Mouse (Mus musculus): ENCODE measurements around the gene Glt1d1. TPM values are rescaled to one million over a fixed set of nuclear protein-coding genes. Genes with fewer than 3 reads are reported as not detected.
"Not testable (repeated sequence)": the region's sequence is repeated elsewhere in the genome, so short reads cannot be mapped to it uniquely, and the experiment has no call there.

Gene Glt1d1
- polyA plus RNA-seq, 1 experiment from 2014 or later, result 0.91 TPM

GRCm38 (mm10) chr5:127700156-127700555, 68.1 kb downstream of the Glt1d1 start:
- no peak overlapping the region for H3K27ac ChIP-seq
- no peaks in the 10 kb centered on the region for H3K27me3 ChIP-seq
- 76% methylated on average over 6 of the region's 6 CpGs for WGBS
- no peaks in the 10 kb centered on the region for H3K9me3 ChIP-seq
- no peak overlapping the region for H3K9ac ChIP-seq
- H3K4me1 ChIP-seq, result no peaks in the 10 kb centered on the region
- ATAC-seq (ENCODE audit: insufficient number of reproducible peaks, insufficient read depth, low FRiP score, low TSS enrichment, low read depth), result no peak
- H3K36me3 ChIP-seq, result no peaks in the 10 kb centered on the region
- H3K4me2 ChIP-seq, result no peak overlapping the region
- no peak overlapping the region for H3K4me3 ChIP-seq

- H3K4me2 ChIP-seq, result no peak overlapping the region
- no peak overlapping the region for H3K4me3 ChIP-seq
- H3K27ac ChIP-seq, result no peak overlapping the region
- H3K4me1 ChIP-seq, result no peaks in the 10 kb centered on the region
- no peaks in the 10 kb centered on the region for H3K27me3 ChIP-seq
- no peaks in the 10 kb centered on the region for H3K36me3 ChIP-seq
- H3K9me3 ChIP-seq, result no peaks in the 10 kb centered on the region
- H3K9ac ChIP-seq, result no peak overlapping the region
- 47% methylated on average over 9 of the region's 9 CpGs for WGBS
- no peak for ATAC-seq (ENCODE audit: insufficient number of reproducible peaks, insufficient read depth, low FRiP score, low TSS enrichment, low read depth)
These were observed 71.6 kb downstream of the Glt1d1 start for GRCm38 (mm10) chr5:127703609-127704180.

DNA sequence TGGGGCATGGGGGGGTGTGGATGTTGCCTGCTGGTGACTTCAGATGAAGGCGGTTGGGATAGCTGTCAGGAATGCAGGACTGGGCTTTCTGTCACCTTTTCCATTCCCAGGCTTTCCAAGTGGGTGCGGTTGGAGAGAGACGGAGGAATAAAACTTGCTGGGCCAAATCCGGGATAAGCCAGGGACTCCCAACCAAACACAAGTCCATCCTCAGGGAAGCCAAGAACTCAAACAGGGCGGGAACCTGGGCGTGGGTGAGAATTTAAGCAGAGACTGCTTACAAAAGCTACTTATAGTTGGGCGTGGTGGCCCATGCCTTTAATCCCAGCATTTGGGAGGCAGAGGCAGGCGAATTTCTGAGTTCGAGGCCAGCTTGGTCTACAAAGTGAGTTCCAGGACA, 73.2 kb downstream of the Glt1d1 start:
- Histone ChIP-seq H3K4me3 (no peak overlapping the region), H3K9me3 (no peaks in the 10 kb centered on the region), H3K27me3 (no peaks in the 10 kb centered on the region), H3K4me1 (no peaks in the 10 kb centered on the region), H3K27ac (no peak overlapping the region), H3K9ac (no peak overlapping the region), H3K4me2 (no peak overlapping the region), H3K36me3 (no peaks in the 10 kb centered on the region)
- WGBS, result 92% methylated on average over 9 of the region's 9 CpGs
- ATAC-seq (ENCODE audit: insufficient number of reproducible peaks, insufficient read depth, low FRiP score, low TSS enrichment, low read depth), result no peak

DNA sequence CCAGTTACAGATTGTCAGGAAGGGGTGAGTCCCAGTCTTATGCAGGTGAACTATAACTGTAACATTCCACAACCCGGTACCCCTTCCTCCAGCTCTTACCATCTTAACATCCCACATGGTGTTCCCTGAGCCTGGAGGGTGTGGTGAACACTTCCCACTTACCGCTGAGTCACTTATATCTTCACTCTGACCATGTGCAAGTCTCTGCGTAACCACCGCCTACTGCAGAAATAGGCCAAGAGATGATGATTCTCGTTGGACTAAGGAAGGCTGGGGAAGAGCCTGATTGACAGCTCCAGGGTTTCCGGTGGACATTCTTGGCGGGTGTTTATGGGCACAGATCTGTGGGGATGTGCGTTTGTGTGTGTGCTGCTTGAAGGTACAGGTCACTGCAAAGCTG, 73.9 kb downstream of the Glt1d1 start:
- Histone ChIP-seq H3K4me1 (no peaks in the 10 kb centered on the region), H3K36me3 (no peaks in the 10 kb centered on the region), H3K9ac (no peak overlapping the region), H3K4me2 (no peak overlapping the region), H3K27me3 (no peaks in the 10 kb centered on the region), H3K4me3 (no peak overlapping the region), H3K9me3 (no peaks in the 10 kb centered on the region), H3K27ac (no peak overlapping the region)
- ATAC-seq (ENCODE audit: insufficient number of reproducible peaks, insufficient read depth, low FRiP score, low TSS enrichment, low read depth), result no peak
- 87% methylated on average over 8 of the region's 8 CpGs for WGBS

- H3K4me2 ChIP-seq, result no peak overlapping the region
- H3K9ac ChIP-seq, result no peak overlapping the region
- no peaks in the 10 kb centered on the region for H3K9me3 ChIP-seq
- WGBS, result 68% methylated on average over 9 of the region's 9 CpGs
- no peaks in the 10 kb centered on the region for H3K4me1 ChIP-seq
- ATAC-seq (ENCODE audit: insufficient number of reproducible peaks, insufficient read depth, low FRiP score, low TSS enrichment, low read depth), result no peak
- H3K27ac ChIP-seq, result no peak overlapping the region
- H3K36me3 ChIP-seq, result no peaks in the 10 kb centered on the region
- no peak overlapping the region for H3K4me3 ChIP-seq
- H3K27me3 ChIP-seq, result no peaks in the 10 kb centered on the region
These were observed 76.1 kb downstream of the Glt1d1 start for GRCm38 (mm10) chr5:127708143-127708542.

GRCm38 (mm10) chr5:127714783-127715704, 83.0 kb downstream of the Glt1d1 start:
- H3K4me1 ChIP-seq, result peaks cover 11% of the 10 kb centered on the region
- no peak overlapping the region for H3K4me3 ChIP-seq
- no peak overlapping the region for H3K4me2 ChIP-seq
- no peaks in the 10 kb centered on the region for H3K27me3 ChIP-seq
- no peak overlapping the region for H3K27ac ChIP-seq
- 72% methylated on average over 7 of the region's 7 CpGs for WGBS
- H3K9me3 ChIP-seq, result no peaks in the 10 kb centered on the region
- H3K9ac ChIP-seq, result no peak overlapping the region
- no peak for ATAC-seq (ENCODE audit: insufficient number of reproducible peaks, insufficient read depth, low FRiP score, low TSS enrichment, low read depth)
- H3K36me3 ChIP-seq, result no peaks in the 10 kb centered on the region

GRCm38 (mm10) chr5:127720591-127721379, 88.7 kb downstream of the Glt1d1 start:
- ATAC-seq (ENCODE audit: insufficient number of reproducible peaks, insufficient read depth, low FRiP score, low TSS enrichment, low read depth), result 0 out of 2 replicates have a peak, but pooled peaks have one; percentile 62
- H3K9me3 ChIP-seq, result no peaks in the 10 kb centered on the region
- no peak overlapping the region for H3K9ac ChIP-seq
- no peaks in the 10 kb centered on the region for H3K36me3 ChIP-seq
- 21% methylated on average over 15 of the region's 15 CpGs for WGBS
- no peaks in the 10 kb centered on the region for H3K27me3 ChIP-seq
- H3K27ac ChIP-seq, result no peak overlapping the region
- peaks cover 17% of the 10 kb centered on the region for H3K4me1 ChIP-seq
- peak overlapping the region; percentile 48 for H3K4me2 ChIP-seq
- peak overlapping the region; percentile 16; the same call in 1 of the 2 replicates for H3K4me3 ChIP-seq

DNA sequence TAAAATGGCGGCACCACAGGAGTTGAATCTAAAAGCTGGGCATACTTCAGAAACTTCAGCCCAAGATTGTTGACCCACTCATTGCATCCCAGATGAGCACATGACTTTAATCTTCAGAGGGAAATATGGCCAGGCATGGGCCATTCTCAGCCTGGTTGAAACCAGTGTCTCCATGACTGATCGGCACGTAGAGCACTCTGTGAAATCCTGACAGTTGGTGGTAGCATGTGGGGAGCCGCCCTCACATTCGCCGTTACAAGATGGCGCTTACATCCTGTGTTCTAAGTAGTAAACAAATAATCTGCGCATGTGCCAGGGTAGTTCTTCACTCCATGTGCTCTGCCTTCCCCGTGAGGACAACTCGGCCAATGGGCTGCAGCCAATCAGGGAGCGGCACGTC, 90.1 kb downstream of the Glt1d1 start:
- H3K9ac ChIP-seq; H3K36me3 ChIP-seq; H3K4me2 ChIP-seq; ATAC-seq (ENCODE audit: insufficient number of reproducible peaks, insufficient read depth, low FRiP score, low TSS enrichment, low read depth); H3K27me3 ChIP-seq; H3K27ac ChIP-seq; H3K4me3 ChIP-seq; H3K9me3 ChIP-seq: not testable (repeated sequence)
- peaks cover 16% of the 10 kb centered on the region for H3K4me1 ChIP-seq
- 95% methylated on average over 12 of the region's 12 CpGs for WGBS

DNA sequence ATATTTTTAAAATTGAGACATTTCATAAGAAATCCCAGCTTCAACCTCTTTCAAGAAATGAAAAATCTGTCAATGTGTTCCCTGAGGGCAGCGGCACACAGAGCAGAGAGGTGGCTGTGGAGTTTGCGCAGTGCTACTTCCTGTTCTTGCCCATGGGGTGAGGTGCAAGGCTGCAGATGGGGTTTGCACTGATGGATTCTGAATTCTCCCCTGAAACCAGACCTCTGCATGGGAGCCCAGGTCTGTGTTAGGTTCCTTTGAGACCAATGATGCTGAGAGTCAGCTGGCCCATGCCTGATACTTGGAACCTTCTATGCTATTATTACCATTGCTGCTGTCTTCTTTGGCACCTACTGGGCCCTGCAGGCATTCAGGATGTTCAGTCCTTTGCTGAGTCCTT, 98.3 kb downstream of the Glt1d1 start:
- no peak overlapping the region for H3K4me2 ChIP-seq
- no peak overlapping the region for H3K27ac ChIP-seq
- H3K4me1 ChIP-seq, result no peaks in the 10 kb centered on the region
- no peak overlapping the region for H3K9ac ChIP-seq
- H3K36me3 ChIP-seq, result no peaks in the 10 kb centered on the region
- 81% methylated on average over 2 of the region's 2 CpGs for WGBS
- ATAC-seq (ENCODE audit: insufficient number of reproducible peaks, insufficient read depth, low FRiP score, low TSS enrichment, low read depth), result no peak
- 0 out of 2 replicates have a peak, but pooled peaks cover 2% of the 10 kb centered on the region for H3K9me3 ChIP-seq
- H3K4me3 ChIP-seq, result no peak overlapping the region
- no peaks in the 10 kb centered on the region for H3K27me3 ChIP-seq

DNA sequence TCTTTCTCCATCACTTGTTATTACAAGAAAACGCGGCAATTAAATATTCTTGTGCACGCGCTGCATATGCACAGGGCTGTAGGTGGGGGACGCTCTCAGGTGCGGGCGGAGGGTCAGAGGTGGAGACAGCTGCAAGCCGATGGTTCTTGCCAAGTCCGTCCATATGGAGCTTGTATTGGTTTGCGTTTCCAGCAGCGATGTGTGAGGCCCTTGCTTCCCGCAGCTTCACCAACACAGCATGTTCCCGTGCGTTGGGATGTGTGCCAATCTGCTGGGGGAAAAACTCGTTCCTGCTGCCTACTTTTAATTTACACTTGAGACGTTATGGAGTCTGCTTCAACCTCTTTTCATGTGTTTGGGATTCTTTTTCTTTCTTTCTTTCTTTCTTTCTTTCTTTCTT, 109.3 kb downstream of the Glt1d1 start:
- H3K9me3 ChIP-seq, result no peaks in the 10 kb centered on the region
- H3K27ac ChIP-seq, result no peak overlapping the region
- H3K4me2 ChIP-seq, result no peak overlapping the region
- H3K27me3 ChIP-seq, result no peaks in the 10 kb centered on the region
- 0 out of 2 replicates have a peak, but pooled peaks cover 3% of the 10 kb centered on the region for H3K4me1 ChIP-seq
- 72% methylated on average over 16 of the region's 16 CpGs for WGBS
- no peak for ATAC-seq (ENCODE audit: insufficient number of reproducible peaks, insufficient read depth, low FRiP score, low TSS enrichment, low read depth)
- H3K36me3 ChIP-seq, result no peaks in the 10 kb centered on the region
- H3K9ac ChIP-seq, result no peak overlapping the region
- no peak overlapping the region for H3K4me3 ChIP-seq

GRCm38 (mm10) chr5:127749540-127749939, 117.5 kb downstream of the Glt1d1 start:
- H3K9ac ChIP-seq; H3K27me3 ChIP-seq; H3K36me3 ChIP-seq; H3K27ac ChIP-seq; H3K4me3 ChIP-seq; H3K9me3 ChIP-seq; ATAC-seq (ENCODE audit: insufficient number of reproducible peaks, insufficient read depth, low FRiP score, low TSS enrichment, low read depth); H3K4me2 ChIP-seq: not testable (repeated sequence)
- 89% methylated on average over 3 of the region's 3 CpGs for WGBS
- peaks cover 14% of the 10 kb centered on the region for H3K4me1 ChIP-seq
